Mouse (Mus musculus): ENCODE measurements around the gene Nat8f3.
"Not testable (repeated sequence)": the region's sequence is repeated elsewhere in the genome, so short reads cannot be mapped to it uniquely, and the experiment has no call there.

Gene Nat8f3

DNA sequence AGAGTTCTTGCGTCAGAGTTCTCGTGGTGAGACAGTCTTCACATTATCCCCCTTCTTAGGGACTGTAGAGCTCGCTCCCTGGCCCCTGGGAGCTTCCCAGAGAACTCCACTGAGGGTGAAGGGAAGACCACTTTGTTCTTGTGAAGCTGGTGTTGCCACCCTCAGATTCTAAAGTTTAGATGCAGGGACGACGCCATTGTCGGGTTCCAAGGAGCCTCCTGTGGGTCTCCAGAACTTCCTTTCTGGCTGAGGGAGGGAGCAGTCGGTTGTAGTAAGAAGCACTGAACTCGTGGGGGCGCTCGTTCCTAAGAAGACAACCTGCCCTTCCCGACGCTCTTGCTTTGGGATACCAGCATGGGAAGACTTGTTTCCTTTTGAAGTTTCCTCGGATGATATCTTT, at the start of gene Nat8f3:
Gene Nat8f3, minus strand, starts transcription at position 223 of the 400 bp plus-strand sequence.
- in situ Hi-C loops (cut with MboI) = not testable (repeated sequence)

DNA sequence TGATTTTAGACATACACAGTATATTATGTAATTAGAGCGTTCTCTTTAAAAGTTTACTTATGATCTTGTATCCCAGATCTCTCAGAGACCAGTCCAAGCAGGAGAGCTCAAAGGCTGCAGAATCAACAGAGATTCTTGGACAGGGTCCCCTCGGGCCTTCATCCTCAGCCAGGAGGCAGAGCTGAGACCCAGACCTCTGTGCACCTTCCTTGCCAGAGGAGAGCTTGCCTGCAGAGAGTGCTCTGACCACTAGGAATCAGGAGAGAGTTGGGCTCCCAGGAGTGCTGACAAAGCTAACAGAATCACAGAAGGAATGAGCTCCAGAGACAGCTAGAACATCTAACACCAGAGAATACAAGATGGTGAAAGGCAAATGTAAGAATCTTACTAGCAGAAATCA, 47.8 kb upstream of the Nat8f3 start:
- in situ Hi-C loops (cut with MboI) = no loop called here

DNA sequence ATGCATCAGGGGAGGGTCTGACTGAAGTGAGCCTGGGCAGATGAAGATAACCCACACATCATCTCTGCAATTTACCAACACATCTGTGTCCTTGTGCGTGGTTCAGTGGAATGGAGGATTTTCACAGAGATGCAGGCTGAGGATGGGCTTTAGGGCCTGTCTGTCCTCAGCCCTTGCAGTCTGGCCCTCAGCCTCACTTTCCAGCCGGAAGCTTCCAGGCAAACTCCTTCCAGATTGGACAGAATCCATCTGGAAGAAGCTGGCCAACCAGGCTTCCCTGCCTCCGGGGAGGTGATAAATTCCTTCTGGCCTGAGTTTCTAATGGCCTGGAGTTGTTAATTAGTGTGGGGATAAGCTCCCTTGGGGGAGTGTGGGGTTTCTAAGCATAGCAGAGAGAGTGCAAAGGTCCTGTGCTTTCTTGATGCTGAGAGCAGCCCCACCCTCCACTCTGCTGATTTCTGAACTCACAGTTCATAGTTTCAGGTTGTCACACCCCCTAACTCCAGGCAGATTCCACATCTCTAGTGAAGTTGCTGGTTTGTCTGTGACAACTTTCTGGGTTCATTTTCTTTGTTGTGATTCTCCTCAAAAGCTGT, 45.5 kb upstream of the Nat8f3 start:
- in situ Hi-C loops (cut with MboI) = not testable (repeated sequence)

DNA sequence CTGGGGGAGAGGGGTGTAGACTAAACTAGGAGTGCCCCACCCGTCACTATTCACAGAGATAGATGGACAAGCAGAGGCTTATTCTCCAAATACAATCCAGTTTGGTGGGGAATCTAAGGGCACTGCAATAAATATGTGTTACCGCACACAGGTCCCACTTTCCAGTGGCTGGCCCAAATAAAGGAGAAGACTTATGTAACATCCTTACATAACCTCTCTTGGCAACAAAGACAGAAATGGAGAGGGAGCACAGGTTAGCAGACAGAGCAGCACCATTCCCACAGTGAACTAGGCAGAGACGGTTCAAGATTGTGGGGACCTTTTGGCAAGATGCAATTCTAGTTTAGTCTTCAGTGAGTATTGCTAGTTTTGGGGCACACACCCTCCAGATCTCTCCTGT, 45.0 kb upstream of the Nat8f3 start:
- in situ Hi-C loops (cut with MboI) = not testable (repeated sequence)

DNA sequence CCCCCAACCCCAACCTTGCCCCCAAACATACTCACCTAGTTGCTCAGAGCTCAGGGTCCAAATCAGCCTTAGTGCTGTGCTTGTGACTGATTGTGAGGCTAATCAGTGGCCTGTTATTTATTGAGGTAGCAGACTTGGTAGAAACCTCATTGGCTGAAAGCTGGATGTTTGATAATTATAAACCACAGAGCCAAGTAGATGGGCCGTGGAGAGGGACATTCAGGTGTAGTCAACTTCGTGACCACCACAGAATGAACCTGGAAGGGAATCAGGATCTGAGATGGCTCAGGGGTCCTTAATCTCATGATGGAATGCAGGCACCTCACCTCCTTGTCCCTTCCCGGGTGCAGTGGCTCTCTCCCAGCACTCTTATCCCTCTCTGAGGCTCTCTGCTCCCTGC, 44.2 kb upstream of the Nat8f3 start:
- in situ Hi-C loops (cut with MboI) = not testable (repeated sequence)

DNA sequence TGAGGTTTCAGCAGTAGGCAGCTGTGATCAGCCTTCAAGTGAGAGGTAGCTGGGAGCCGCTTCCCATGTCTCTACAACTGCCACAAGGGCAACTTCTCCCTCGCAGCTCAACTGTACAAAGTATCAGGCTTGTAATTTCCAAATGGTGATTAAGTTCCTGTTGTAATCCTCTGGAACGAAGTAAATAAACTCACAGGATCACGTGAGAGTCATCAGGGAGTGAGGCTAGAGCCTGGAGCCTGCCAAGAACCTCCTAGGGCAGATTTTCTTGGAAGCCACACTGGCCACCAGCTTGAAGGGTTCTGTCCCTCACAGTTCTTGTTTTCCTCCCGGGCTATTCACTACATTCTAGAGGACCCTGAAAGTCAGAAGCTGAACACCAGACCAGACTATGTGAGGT, 37.6 kb upstream of the Nat8f3 start:
- in situ Hi-C loops (cut with MboI) = not testable (repeated sequence)

DNA sequence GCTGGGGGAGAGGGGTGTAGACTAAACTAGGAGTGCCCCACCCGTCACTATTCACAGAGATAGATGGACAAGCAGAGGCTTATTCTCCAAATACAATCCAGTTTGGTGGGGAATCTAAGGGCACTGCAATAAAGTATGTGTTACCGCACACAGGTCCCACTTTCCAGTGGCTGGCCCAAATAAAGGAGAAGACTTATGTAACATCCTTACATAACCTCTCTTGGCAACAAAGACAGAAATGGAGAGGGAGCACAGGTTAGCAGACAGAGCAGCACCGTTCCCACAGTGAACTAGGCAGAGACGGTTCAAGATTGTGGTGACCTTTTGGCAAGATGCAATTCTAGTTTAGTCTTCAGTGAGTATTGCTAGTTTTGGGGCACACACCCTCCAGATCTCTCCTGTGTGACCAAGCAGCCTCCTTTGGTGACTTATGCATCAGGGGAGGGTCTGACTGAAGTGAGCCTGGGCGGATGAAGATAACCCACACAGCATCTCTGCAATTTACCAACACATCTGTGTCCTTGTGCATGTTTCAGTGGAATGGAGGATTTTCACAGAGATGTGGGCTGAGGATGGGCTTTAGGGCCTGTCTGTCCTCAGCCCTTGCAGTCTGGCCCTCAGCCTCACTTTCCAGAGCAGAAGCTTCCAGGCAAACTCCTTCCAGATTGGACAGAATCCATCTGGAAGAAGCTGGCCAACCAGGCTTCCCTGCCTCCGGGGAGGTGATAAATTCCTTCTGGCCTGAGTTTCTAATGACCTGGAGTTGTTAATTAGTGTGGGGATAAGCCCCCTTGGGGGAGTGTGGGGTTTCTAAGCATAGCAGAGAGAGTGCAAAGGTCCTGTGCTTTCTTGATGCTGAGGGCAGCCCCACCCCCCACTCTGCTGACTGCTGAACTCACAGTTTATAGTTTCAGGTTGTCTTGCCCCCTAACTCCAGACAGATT, 2.2 kb downstream of the Nat8f3 start:
- in situ Hi-C loops (cut with MboI) = not testable (repeated sequence)

DNA sequence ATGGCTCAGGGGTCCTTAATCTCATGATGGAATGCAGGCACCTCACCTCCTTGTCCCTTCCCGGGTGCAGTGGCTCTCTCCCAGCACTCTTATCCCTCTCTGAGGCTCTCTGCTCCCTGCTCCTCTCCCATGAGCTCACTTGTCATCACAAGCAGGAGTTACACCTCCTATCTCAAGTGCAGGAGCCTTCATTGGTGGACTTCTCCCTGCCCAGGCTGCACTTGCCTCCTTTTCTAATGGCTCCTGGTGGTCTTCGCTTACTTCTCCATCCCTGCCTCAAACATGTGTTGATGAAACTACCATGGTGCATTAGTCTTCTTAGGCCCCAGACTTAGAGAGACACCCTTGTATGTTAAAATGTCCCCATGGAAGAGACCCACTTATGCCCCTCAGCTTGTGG, 2.9 kb downstream of the Nat8f3 start:
- in situ Hi-C loops (cut with MboI) = not testable (repeated sequence)

DNA sequence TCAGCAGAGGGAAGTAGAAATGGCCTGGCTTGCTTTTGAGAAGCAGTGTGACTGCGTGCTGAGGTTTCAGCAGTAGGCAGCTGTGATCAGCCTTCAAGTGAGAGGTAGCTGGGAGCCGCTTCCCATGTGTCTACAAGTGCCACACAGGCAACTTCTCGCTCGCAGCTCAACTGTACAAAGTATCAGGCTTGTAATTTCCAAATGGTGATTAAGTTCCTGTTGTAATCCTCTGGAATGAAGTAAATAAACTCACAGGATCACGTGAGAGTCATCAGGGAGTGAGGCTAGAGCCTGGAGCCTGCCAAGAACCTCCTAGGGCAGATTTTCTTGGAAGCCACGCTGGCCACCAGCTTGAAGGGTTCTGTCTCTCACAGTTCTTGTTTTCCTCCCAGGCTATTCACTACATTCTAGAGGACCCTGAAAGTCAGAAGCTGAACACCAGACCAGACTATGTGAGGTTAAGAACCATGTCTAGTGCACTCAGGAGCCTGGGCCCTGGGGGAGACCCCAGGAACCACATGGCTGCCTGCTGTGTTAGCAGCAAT, 9.8 kb downstream of the Nat8f3 start:
- in situ Hi-C loops (cut with MboI) = not testable (repeated sequence)

DNA sequence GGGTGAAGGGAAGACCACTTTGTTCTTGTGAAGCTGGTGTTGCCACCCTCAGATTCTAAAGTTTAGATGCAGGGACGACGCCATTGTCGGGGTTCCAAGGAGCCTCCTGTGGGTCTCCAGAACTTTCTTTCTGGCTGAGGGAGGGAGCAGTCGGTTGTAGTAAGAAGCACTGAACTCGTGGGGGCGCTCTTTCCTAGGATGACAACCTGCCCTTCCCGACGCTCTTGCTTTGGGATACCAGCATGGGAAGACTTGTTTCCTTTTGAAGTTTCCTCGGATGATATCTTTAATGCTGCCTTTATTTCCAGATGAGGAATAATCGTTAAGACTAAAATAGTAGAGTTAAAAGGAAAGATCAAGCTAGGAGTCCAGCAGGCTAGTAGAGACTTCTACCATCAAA, 52.4 kb downstream of the Nat8f3 start, which contains the start of gene Nat8f7:
Gene Nat8f7, minus strand, starts transcription at position 101 of the 400 bp plus-strand sequence.
- in situ Hi-C loops (cut with MboI) = not testable (repeated sequence)

DNA sequence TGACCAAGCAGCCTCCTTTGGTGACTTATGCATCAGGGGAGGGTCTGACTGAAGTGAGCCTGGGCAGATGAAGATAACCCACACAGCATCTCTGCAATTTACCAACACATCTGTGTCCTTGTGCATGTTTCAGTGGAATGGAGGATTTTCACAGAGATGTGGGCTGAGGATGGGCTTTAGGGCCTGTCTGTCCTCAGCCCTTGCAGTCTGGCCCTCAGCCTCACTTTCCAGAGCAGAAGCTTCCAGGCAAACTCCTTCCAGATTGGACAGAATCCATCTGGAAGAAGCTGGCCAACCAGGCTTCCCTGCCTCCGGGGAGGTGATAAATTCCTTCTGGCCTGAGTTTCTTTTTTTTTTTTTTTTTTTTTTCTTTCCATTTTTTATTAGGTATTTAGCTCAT, 55.9 kb downstream of the Nat8f3 start:
- in situ Hi-C loops (cut with MboI) = not testable (repeated sequence)

DNA sequence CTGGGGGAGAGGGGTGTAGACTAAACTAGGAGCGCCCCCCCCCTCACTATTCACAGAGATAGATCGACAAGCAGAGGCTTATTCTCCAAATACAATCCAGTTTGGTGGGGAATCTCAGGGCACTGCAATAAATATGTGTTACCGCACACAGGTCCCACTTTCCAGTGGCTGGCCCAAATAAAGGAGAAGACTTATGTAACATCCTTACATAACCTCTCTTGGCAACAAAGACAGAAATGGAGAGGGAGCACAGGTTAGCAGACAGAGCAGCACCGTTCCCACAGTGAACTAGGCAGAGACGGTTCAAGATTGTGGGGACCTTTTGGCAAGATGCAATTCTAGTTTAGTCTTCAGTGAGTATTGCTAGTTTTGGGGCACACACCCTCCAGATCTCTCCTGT, 56.3 kb downstream of the Nat8f3 start:
- in situ Hi-C loops (cut with MboI) = not testable (repeated sequence)

DNA sequence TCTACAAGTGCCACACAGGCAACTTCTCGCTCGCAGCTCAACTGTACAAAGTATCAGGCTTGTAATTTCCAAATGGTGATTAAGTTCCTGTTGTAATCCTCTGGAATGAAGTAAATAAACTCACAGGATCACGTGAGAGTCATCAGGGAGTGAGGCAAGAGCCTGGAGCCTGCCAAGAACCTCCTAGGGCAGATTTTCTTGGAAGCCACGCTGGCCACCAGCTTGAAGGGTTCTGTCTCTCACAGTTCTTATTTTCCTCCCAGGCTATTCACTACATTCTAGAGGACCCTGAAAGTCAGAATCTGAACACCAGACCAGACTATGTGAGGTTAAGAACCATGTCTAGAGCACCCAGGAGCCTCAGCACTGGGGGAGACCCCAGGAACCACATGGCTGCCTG, 63.6 kb downstream of the Nat8f3 start:
- in situ Hi-C loops (cut with MboI) = not testable (repeated sequence)

Measured in mature B cell (primary cell).